Mouse (Mus musculus): Measurements from ENCODE around the gene Pomgnt2. TPM values are rescaled to one million over a fixed set of nuclear protein-coding genes. Genes with fewer than 3 reads are reported as not detected.

The Pomgnt2 gene
- total RNA-seq (2023) = 1 to 10 TPM in 1 of 2 experiments, under 1 TPM in 1; 0.73 to 1.8 TPM

DNA sequence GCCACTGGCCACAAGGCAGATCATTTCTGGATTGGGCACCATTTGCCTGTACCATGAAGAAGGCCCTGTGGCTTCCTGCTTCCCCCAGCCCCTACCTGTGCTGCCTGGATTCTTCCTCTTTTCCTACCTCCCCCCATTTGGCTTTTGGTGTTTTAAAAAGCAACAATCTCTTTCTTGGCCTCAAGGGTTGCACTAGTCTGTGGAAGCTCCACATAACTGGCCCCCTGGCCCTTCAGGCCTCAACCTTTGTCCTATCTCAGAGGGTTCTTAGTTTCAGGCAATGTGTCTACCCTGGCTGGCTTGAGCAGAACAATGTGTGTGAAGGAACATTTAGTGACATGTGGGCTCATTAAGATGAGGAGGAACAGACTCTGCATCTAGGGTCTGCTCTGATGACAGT is at the start of gene Pomgnt2:
Gene Pomgnt2, minus strand, starts transcription at position 101 of the 400 bp plus-strand sequence.

GRCm38 (mm10) chr9:121950418-121951113 is 46.3 kb downstream of the Pomgnt2 start, which contains the start of gene Fam198a:
Fam198a (plus strand) TSS chr9:121950988.

Other genes with a start within 250 kb of the Pomgnt2 start
- under 1 TPM; 0.24 to 0.58 TPM for gene Zfp651, start 237.8 kb downstream of the Pomgnt2 start, total RNA-seq (2023)
- not detected for gene Klhl40, start 219.5 kb downstream of the Pomgnt2 start, total RNA-seq (2023)
- gene Hhatl, start 204.6 kb downstream of the Pomgnt2 start, total RNA-seq (2023) = not detected
- gene Ccdc13, start 157.6 kb downstream of the Pomgnt2 start, total RNA-seq (2023) = not detected
- gene Higd1a, start 138.7 kb downstream of the Pomgnt2 start, total RNA-seq (2023) = 10 to 100 TPM; 27.9 to 40.2 TPM
- gene Ackr2, start 98.8 kb downstream of the Pomgnt2 start, total RNA-seq (2023) = not detected
- gene Cyp8b1, start 80.8 kb downstream of the Pomgnt2 start, total RNA-seq (2023) = not detected
- not detected for gene Fam198a, start 46.1 kb downstream of the Pomgnt2 start, total RNA-seq (2023)
- gene Snrk, start 120.2 kb upstream of the Pomgnt2 start, total RNA-seq (2023) = 100 to 1,000 TPM in 1 of 2 experiments, 10 to 100 TPM in 1; 98.6 to 113 TPM

Data from monocyte, adult 59 days (primary cell).